Mouse (Mus musculus) right cerebral cortex, postnatal 4 days (tissue): ENCODE results near the gene Hikeshi.

Experiments
- DNase-seq: peaks from one replicate; pipeline ENCODE4 v3.0.0-alpha.2; 2022

Gene Hikeshi

DNA sequence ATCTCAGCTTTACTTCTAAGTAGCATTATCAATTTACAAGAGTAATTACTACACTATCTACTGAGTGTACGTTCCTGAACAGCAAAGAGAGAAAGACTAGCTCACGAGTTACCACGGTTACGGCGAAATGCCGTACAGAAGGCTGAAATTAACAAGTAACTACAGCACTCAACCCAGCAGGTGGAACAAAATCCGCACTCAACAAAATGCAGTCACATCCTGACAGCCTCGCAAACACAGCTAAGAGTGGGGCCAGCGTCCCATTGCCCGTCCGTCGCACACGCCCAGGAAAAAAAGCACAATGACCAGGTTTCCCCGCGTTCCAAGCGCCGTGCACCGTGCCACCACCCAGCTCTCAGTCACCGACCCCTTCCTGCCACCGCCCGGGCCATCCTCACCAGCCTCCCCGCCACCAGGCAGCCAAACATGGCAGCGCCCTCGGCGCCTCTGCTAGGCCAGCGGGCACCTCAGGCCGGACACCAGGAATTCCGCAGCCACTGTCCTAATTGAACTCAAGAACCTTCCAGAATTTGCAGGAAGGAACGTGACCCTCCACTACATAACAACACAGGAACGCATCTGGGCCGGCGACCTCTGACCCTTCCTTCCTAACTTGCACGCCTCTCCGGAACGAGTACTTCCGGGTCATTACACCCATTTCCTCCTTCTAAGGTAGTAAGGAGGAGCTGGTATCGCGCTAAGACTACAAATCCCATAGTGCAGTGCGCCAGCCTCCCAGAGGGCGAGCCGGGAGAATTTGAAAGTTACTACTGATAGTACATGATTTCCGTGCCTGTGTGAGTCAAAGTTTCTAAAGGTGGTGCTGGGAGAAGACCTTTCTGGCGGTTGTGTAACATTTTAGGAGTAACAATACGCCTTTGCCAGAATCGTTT is at the start of gene Hikeshi:
Gene Hikeshi, minus strand, starts transcription at position 634 of the 893 bp plus-strand sequence.
- peak; percentile 88 for DNase-seq

DNA sequence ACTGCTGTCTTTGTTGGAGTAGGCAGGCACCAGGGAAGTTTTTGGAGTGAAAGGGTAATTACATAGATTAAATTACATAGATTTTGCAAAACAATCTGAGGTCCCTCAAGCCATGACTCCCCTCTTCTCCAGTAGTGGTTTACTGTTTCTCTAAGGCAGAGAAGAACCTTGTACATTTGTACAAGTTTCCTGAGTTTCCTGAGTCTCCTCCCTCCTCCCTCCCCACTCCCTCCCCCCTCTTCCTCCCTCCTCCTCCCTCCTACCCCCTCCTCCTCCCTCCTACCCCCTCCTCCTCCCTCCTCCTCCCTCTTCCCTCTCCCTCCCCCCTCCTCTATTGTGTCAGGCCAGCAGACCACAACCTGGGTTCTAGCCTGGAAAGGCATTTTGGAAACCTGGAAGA is 43.4 kb upstream of the Hikeshi start:
- DNase-seq = no peak

GRCm38 (mm10) chr7:89983441-89983840 is 42.4 kb upstream of the Hikeshi start:
- no peak for DNase-seq

DNA sequence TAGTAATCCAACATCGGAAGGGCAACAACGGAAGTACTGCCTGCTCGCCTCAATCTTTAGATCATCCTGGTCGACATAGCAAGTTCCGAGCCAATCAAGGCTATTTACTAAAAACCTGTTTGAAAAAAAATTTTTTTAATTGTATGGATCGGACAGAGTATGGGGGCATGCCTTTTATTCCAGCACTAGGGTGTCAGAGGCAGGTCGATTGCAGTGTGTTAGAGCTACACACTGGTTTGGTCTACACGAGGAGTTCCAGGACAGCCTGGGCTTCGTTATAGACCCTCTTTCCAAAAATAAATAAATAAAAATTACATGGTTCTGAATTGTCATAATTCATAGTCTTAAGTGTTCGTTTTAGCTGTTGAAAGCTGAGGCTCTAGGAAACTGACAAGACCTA is 40.6 kb upstream of the Hikeshi start:
- DNase-seq = no peak

GRCm38 (mm10) chr7:89980485-89981422 is 39.8 kb upstream of the Hikeshi start, which contains the start of gene Eed:
Gene Eed, minus strand, starts transcription at chr7:89980983.
- peak; percentile 96 for DNase-seq

- no peak for DNase-seq
Measured at GRCm38 (mm10) chr7:89980133-89980484, 39.1 kb upstream of the Hikeshi start.

- DNase-seq = no peak
Measured at GRCm38 (mm10) chr7:89979432-89980130, 38.6 kb upstream of the Hikeshi start.

GRCm38 (mm10) chr7:89976796-89977195 is 35.8 kb upstream of the Hikeshi start:
- no peak for DNase-seq

DNA sequence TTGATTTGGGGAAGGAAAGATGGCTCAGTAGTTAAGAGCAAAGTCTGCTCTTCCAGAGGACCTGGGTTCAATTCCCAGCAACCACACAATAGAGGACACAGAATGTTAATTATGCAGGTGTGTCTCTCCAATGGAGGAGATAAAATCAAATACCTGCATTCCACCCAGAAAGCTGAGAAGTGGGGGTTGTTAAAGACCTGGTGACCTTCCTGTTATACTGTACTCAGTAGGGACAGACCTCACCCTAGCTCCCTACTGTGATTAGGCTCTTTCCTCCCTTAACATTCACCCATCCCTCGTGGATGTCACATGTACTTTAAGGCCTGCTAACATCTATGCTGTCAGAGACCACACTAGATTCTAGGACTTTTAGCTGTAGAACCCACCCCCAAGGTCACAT is 34.6 kb upstream of the Hikeshi start:
- no peak for DNase-seq

- DNase-seq = no peak
Measured at GRCm38 (mm10) chr7:89967235-89967634, 26.2 kb upstream of the Hikeshi start.

DNA sequence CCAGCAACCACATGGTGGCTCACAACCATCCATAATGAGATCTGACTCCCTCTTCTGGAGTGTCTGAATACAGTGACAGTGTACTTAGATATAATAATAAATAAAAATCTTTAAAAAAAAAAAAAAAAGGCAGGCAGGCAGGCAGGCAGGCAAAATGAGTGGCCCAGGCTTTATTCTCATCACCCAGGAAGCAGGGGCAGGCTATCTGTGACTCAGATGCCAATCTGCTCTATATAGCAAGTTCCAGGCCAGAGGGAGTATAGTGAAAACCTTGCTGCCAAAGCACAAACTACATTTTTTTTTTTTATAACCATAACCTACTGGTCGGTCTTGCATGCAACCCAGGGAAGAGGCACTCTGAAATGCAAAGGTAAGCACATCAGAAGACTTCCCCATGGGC is 25.8 kb upstream of the Hikeshi start:
- no peak for DNase-seq

DNA sequence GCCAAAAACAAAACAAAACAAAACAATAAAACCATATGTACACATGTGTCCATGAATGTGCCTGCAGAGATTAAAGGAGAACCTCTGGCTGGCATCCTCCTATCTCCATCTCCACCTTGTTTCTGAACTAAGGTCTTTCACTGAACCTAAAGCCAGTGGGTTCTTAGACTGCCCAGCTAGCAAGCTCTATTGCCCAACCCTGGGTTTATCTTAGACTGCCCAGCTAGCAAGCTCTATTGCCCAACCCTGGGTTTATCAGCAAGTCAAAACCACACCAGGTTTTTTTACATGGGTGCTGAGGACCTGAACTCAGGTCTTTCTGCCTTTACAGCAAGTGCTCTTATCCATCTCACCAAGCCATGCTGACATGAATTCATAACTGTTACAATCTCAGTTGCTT is 22.1 kb upstream of the Hikeshi start:
- no peak for DNase-seq

DNA sequence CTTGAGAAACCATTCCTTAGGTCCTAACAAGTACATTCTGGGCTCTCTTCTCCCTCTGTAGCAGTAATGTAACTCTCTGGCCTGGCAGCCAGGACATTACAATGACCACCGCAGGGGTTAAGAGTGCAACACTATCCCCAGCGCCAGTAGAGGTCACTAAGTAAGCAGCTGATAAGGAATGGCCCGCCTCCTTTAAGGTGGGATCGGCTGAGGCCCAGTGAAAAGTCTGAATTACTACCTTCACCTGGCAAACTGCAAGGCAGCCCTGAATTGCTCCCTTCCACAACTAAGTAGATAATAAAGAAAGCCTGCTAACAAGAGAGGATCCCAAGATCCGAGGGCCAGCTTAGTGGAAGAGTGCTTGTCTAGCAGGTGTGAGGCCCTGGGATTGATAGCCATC is 16.3 kb upstream of the Hikeshi start:
- no peak for DNase-seq

DNA sequence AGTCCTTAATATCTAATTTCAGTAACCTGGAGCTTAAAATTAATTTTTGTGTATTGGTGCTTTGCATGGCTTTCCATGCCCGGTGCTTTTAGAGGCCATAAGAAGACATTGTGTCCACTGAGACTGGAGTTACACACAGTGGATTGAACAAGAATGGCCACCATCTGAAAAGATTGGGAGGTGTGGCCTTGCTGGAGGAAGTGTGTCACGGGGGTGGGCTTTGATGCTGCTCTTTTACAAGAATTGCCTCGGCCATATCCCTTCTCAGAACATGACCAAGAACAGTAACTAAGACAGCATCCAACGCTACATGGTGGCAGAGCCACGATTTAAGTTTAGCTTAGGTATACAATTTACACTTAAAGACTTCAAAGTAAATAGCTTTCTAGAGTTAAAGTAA is 13.3 kb upstream of the Hikeshi start:
- DNase-seq = no peak

- DNase-seq = no peak
Measured at GRCm38 (mm10) chr7:89949403-89949802, 8.4 kb upstream of the Hikeshi start.

DNA sequence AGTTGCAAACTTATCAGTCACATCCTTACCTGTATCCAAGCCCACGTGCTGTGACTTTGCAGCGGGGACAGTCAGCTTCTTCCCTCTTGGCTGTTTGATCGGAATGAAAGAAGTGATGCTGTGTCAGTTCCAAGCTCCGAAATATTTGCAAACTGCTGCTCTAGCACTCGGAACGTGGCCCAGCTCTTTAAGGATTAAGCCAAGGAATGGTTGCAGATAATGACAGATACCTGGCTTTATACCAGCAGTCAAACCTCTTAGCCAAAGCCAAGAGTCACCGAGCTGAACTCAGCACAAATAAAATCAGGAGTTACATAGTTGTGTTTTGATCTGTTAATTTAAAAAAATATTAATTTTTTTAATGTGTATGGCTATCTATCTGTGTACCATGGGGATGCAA is 7.0 kb upstream of the Hikeshi start:
- DNase-seq = no peak

DNA sequence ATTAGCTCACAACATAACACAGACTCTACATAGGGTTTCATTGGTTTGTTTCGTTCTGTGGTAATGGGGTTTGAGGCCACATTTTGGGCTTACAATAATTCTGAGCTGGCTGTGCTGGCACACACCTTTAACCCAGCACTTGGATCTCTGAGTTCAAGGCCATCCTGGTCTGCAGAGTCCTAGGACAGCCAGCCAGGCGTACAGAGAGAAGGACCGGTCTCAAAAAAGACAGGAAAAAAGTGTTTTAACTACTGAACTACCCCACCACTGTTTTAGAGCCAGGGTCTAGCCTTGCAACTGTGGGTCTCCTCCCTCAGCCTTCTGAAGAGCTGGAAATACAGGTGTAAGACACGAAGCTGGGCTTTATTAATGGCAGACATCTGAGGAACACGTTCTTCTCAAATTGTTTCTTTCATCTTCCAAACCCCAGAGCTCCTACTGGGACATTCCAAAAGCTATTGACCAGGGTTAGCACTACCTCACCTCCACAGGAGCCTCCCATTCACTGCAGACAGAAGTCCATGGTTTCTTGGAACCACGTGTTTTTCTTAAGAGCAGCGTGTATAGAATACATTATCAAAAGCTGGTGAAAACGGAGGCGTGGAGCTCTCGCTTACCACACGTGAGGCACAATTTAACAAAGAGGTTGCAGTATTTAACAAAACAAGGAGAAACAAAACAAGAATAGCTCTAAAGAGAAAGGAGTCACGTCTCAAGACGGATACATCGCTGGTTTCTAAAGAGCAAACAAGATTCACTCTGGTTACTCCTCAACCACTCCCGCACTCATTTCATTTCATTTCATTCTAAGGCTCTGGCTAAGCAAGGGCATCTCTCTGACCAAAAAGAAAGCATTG is 1.3 kb downstream of the Hikeshi start:
- no peak for DNase-seq

- peak; percentile 40 for DNase-seq
Measured at GRCm38 (mm10) chr7:89923441-89924180, 17.4 kb downstream of the Hikeshi start.

DNA sequence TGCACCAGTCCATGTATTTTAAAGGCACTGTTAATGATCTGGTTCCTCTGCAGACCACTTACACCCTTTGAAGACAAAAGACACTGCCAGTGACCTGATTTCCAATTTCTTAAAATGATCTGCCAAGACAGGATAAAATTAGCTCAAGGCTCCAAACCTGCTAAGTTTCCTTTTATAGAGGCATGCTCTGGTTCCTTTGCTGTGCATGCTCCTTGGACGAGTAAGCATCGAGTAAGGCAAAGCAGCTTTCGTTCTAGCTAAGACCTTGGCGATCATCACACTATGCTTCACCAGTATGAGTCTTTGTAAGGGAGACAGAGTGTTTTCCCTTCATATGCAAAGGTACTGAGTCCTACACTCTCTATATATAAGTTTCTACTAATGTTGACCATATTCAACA is 23.2 kb downstream of the Hikeshi start:
- no peak for DNase-seq

- no peak for DNase-seq
Measured at GRCm38 (mm10) chr7:89916711-89917110, 24.3 kb downstream of the Hikeshi start.

- DNase-seq = no peak
Measured at GRCm38 (mm10) chr7:89913432-89914158, 27.4 kb downstream of the Hikeshi start.
